Mouse (Mus musculus): ENCODE results near the gene Sept11.

DNA sequence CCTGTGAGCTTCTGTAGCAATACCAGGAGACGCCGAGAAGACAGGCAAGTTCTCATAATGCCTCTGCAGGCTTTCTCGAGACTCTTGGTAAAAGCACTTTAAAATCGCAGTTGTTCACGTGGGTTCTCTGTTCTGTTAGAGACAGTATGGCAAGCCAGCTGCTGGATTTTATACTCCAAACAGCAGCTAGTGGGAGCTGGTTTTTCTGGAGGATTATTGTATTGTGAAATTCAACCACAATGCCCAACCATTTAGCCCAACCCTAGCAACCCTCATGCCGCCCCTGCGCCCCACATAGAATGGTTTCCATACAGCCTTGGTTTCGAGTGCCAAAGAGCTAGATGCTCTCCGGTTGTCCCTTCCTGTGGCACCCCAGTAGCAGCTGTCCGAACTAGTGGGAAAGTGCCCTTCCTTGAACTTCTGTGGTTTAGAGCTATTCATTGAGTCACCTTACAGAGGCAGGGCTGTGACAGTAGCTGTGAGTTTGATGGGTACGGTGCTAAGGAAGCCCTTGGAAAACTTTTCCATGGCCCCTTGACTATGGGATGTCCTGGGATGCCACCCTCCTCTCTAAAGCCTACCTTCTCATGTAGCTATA, 74.8 kb downstream of the Sept11 start:
- TF ChIP-seq CTCF (IDR thresholded peaks at IDR 0.05; ENCODE audit: low read depth), result no peak; the same call in 1 of the 2 replicates
- no peak for TF ChIP-seq EP300 (optimal IDR thresholded peaks at IDR 0.05)

All from stomach, postnatal 0 days (tissue).